Mouse (Mus musculus) midbrain, embryonic 16.5 days (tissue): ENCODE data around the gene Palm. TPM values are rescaled to one million over a fixed set of nuclear protein-coding genes. Genes with fewer than 3 reads are reported as not detected.

Source experiments
- ATAC-seq: fragments of 200-750 bp; cut with Nextera tagmentation; 2 replicates; pipeline ENCODE4 v1.8.0; 2017; ENCODE audit warnings: moderate TSS enrichment
- H3K27ac ChIP-seq: fragments of 300-500 bp; sonication (generic); 2 replicates; pipeline ENCODE4 v1.5.1; 2014; ENCODE audit warnings: mild to moderate bottlenecking, low read length, mixed read lengths
- H3K27me3 ChIP-seq: fragments of 300-500 bp; sonication (generic); 2 replicates; pipeline ENCODE4 v1.6.1; 2014; ENCODE audit warnings: low read depth, low read length, mixed read lengths; ENCODE audit not compliant: control insufficient read depth, insufficient read depth
- H3K36me3 ChIP-seq: fragments of 300-500 bp; sonication (generic); 2 replicates; pipeline ENCODE4 v1.6.1; 2014; ENCODE audit warnings: mild to moderate bottlenecking, low read length, moderate library complexity, mixed read lengths; ENCODE audit not compliant: control insufficient read depth, insufficient read depth
- H3K4me1 ChIP-seq: fragments of 300-500 bp; sonication (generic); 2 replicates; pipeline ENCODE4 v1.6.1; 2014; ENCODE audit warnings: mild to moderate bottlenecking, low read length, mixed read lengths; ENCODE audit not compliant: control insufficient read depth, insufficient read depth
- H3K4me2 ChIP-seq: fragments of 300-500 bp; sonication (generic); 2 replicates; pipeline ENCODE4 v1.6.1; 2014; ENCODE audit warnings: mild to moderate bottlenecking, low read length, mixed read lengths
- H3K4me3 ChIP-seq: fragments of 300-500 bp; sonication (generic); 2 replicates; pipeline ENCODE4 v1.5.1; 2014; ENCODE audit warnings: low read depth, mild to moderate bottlenecking, low read length, moderate library complexity, mixed read lengths
- H3K9ac ChIP-seq: fragments of 300-500 bp; sonication (generic); 2 replicates; pipeline ENCODE4 v1.6.1; 2014; ENCODE audit warnings: low read depth, low read length, mixed read lengths
- H3K9me3 ChIP-seq: fragments of 300-500 bp; sonication (generic); replicated peaks from 2 replicates; pipeline ENCODE4 v1.6.1; 2014; ENCODE audit warnings: mild to moderate bottlenecking, low read length, mixed read lengths; ENCODE audit not compliant: control insufficient read depth, poor library complexity, severe bottlenecking
- WGBS: fragments of 180-500 bp; shearing (Covaris S2); extraction: QIAGEN DNeasy Blood & Tissue Kit; methylation state at CpG from one replicate; pipeline ENCODE4 v1.1.7; 2014; 5-methylcytosine and 5-hydroxymethylcytosine counted together
- polyA plus RNA-seq: library from polyadenylated mRNA; unstranded; fragments of >200 nt; fragmentation: Nextera tagmentation; extraction: Ambion mirVana; gene quantifications from 2 replicates; pipeline ENCODE4 v1.2.1, GENCODE M21; 2015

The Palm gene
- polyA plus RNA-seq, 1 experiment from 2014 or later: 333 TPM

DNA sequence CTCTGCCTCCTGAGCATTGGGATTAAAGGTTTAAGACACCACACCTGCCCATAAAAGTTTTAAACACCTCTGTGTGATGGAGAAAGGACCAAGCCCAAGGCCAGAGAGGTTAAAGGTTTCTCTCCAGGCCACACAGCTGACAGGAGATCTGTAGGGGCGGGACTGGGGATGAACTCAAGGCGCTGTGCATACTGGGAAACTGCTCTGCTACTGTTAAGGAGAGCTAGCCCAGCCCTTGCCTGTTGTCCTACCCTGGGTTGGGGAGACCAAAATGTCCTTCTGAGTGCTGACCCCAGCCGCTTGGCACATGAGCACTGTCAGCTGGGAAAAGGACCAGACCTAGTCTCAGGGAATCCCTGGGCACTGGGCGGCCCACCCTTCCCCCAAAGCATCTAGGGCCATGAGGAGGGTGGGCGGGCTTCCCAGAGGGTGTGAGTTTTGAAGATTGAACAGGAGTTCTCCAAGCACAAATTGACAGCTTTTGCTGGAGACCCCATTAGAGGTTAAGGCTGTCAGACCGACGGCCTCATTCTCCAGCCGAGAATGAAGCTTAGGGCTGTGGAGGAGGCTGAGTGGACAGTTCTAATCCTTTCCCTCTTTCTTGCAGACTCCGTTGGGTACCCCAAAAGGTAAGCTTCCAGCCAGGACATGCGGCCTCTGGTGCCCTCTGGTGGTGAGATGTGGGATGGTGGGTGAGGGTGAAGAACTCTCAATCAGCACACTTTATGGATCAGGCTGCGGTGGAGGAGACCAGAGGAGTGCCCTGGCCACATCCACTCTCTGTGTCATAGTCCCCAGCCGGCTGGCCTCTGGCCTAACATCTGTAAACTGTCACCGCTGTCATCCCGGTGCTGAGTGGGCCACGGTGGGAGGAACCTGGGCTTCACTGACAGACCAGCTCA is 18.6 kb downstream of the Palm start:
- H3K27ac ChIP-seq: no peak overlapping the region
- H3K27me3 ChIP-seq: no peaks in the 10 kb centered on the region
- H3K4me2 ChIP-seq: no peak overlapping the region
- peak; percentile 36; the same call in 1 of the 2 replicates for ATAC-seq
- H3K4me1 ChIP-seq: peaks cover 5% of the 10 kb centered on the region; the same call in 1 of the 2 replicates
- no peak overlapping the region for H3K9ac ChIP-seq
- no peak overlapping the region for H3K4me3 ChIP-seq
- H3K36me3 ChIP-seq: peaks cover 51% of the 10 kb centered on the region
- no peaks in the 10 kb centered on the region for H3K9me3 ChIP-seq
- WGBS: 29% methylated on average over 15 of the region's 15 CpGs

DNA sequence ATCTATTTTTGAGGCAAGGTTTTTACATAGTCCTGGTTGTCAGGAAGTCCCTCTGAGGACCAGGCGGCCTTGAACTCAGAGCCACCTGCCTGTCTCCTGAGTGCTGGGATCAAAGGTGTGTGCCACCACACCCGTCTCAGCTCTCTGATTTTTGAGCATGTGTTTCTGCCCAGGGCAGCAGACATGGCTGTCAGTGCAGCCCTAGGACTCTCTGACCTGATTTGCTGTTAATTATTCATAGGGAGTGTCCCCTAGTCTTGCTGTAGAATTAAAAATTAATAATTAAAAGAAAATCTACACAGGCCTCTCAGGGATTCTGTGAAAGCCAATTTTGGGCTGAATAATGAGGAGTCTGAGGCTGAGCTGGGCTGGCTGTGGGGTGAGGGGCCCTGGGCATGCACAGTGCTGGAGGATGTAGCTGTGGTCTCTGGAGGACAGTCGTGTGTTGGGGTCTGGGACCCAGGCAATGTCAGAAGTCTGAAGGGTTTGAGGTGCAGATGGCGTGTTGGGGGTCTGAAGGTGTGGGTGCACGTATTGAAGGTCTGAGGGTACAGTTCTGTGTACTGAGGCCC is 21.0 kb downstream of the Palm start:
- Histone ChIP-seq H3K27me3 (no peaks in the 10 kb centered on the region), H3K4me2 (no peak overlapping the region), H3K27ac (peak overlapping the region; percentile 22; the same call in 1 of the 2 replicates), H3K9ac (no peak overlapping the region), H3K36me3 (peaks cover 46% of the 10 kb centered on the region), H3K9me3 (no peaks in the 10 kb centered on the region), H3K4me3 (no peak overlapping the region), H3K4me1 (peaks cover 5% of the 10 kb centered on the region; the same call in 1 of the 2 replicates)
- no peak; the same call in 1 of the 2 replicates for ATAC-seq
- 72% methylated on average over 5 of the region's 5 CpGs for WGBS

GRCm38 (mm10) chr10:79815671-79816494 is 22.5 kb downstream of the Palm start:
- Histone ChIP-seq H3K4me3 (no peak overlapping the region), H3K27me3 (no peaks in the 10 kb centered on the region), H3K4me1 (peaks cover 5% of the 10 kb centered on the region; the same call in 1 of the 2 replicates), H3K9ac (no peak overlapping the region), H3K27ac (no peak overlapping the region), H3K4me2 (no peak overlapping the region), H3K9me3 (no peaks in the 10 kb centered on the region), H3K36me3 (peaks cover 56% of the 10 kb centered on the region)
- 87% methylated on average over 12 of the region's 12 CpGs for WGBS
- ATAC-seq: no peak

- Histone ChIP-seq H3K36me3 (peaks cover 48% of the 10 kb centered on the region), H3K4me2 (no peak overlapping the region), H3K9me3 (no peaks in the 10 kb centered on the region), H3K9ac (no peak overlapping the region), H3K27me3 (no peaks in the 10 kb centered on the region), H3K4me1 (peaks cover 5% of the 10 kb centered on the region; the same call in 1 of the 2 replicates), H3K27ac (no peak overlapping the region), H3K4me3 (no peak overlapping the region)
- WGBS: 82% methylated on average over 2 of the region's 2 CpGs
- ATAC-seq: no peak
Measured at GRCm38 (mm10) chr10:79817111-79817510, 23.7 kb downstream of the Palm start.

- no peaks in the 10 kb centered on the region for H3K9me3 ChIP-seq
- H3K4me1 ChIP-seq: peaks cover 5% of the 10 kb centered on the region; the same call in 1 of the 2 replicates
- no peak overlapping the region for H3K27ac ChIP-seq
- H3K27me3 ChIP-seq: no peaks in the 10 kb centered on the region
- WGBS: 65% methylated on average over 4 of the region's 4 CpGs
- no peak overlapping the region for H3K9ac ChIP-seq
- H3K4me3 ChIP-seq: no peak overlapping the region
- no peak overlapping the region for H3K4me2 ChIP-seq
- no peak for ATAC-seq
- H3K36me3 ChIP-seq: peaks cover 45% of the 10 kb centered on the region
Measured at GRCm38 (mm10) chr10:79818225-79818624, 24.9 kb downstream of the Palm start.

- Histone ChIP-seq H3K4me3 (no peak overlapping the region), H3K4me1 (peaks cover 2% of the 10 kb centered on the region; the same call in 1 of the 2 replicates), H3K27me3 (no peaks in the 10 kb centered on the region), H3K27ac (no peak overlapping the region), H3K9me3 (no peaks in the 10 kb centered on the region), H3K4me2 (no peak overlapping the region), H3K9ac (no peak overlapping the region), H3K36me3 (peaks cover 40% of the 10 kb centered on the region)
- 96% methylated on average over 17 of the region's 17 CpGs for WGBS
- no peak for ATAC-seq
Measured at GRCm38 (mm10) chr10:79819606-79820005, 26.2 kb downstream of the Palm start.

DNA sequence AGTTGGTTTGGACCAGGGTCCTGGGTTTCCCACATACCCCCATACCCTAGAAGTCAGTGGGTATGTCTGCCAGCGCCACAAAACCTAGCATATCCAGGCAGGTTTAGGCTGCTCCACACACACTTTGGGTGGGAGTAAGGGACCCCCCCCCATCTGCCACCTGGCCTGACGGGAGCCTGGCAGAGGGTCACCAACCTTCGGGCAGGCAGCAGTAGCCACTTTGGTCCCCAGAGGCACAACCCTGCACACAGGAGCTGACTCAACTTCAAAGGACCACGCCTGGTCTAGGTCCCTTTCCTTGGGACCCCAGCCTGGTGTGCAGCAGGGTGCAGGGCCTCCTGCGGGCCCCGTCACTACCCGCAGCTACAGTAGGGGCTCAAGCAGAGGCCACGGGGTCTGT is 26.9 kb downstream of the Palm start:
- WGBS: 94% methylated on average over 8 of the region's 8 CpGs
- Histone ChIP-seq H3K9ac (no peak overlapping the region), H3K9me3 (no peaks in the 10 kb centered on the region), H3K27me3 (no peaks in the 10 kb centered on the region), H3K4me2 (no peak overlapping the region), H3K4me3 (no peak overlapping the region), H3K36me3 (peaks cover 35% of the 10 kb centered on the region), H3K27ac (no peak overlapping the region), H3K4me1 (no peaks in the 10 kb centered on the region)
- ATAC-seq: no peak

GRCm38 (mm10) chr10:79820782-79821181 is 27.4 kb downstream of the Palm start, which contains the start of gene Misp:
Gene Misp (plus strand): TSS chr10:79820989.
- no peak within 1 kb of the TSS for H3K4me3 ChIP-seq
- H3K36me3 ChIP-seq: peaks cover 30% of the 10 kb centered on the region
- 68% methylated on average over 11 of the region's 11 CpGs for WGBS
- H3K4me1 ChIP-seq: no peaks in the 10 kb centered on the region
- H3K9me3 ChIP-seq: no peaks in the 10 kb centered on the region
- no peaks in the 10 kb centered on the region for H3K27me3 ChIP-seq
- no peak for ATAC-seq
- H3K27ac ChIP-seq: no peak within 1 kb of the TSS
- no peak within 1 kb of the TSS for H3K9ac ChIP-seq
- no peak within 1 kb of the TSS for H3K4me2 ChIP-seq
